Mouse (Mus musculus) intestine, embryonic 16.5 days (tissue): ENCODE results near the gene Fancd2. TPM values are rescaled to one million over a fixed set of nuclear protein-coding genes. Genes with fewer than 3 reads are reported as not detected.
A peak's percentile ranks its signal among the peaks of the same experiment; 100 is the strongest.

Experiments
- ATAC-seq: fragments of 200-750 bp; cut with Nextera tagmentation; 2 replicates; pipeline ENCODE4 v1.8.0; 2017; ENCODE audit warnings: moderate TSS enrichment, moderate library complexity
- H3K27ac ChIP-seq: fragments of 300-500 bp; sonication (generic); 2 replicates; pipeline ENCODE4 v1.5.1; 2014; ENCODE audit warnings: mild to moderate bottlenecking, low read length
- H3K27me3 ChIP-seq: fragments of 300-500 bp; sonication (generic); replicated peaks from 2 replicates; pipeline ENCODE4 v1.6.1; 2014; ENCODE audit warnings: low read length, control low read depth, mixed read lengths; ENCODE audit not compliant: control insufficient read depth, insufficient read depth
- H3K36me3 ChIP-seq: fragments of 300-500 bp; sonication (generic); 2 replicates; pipeline ENCODE4 v1.6.1; 2014; ENCODE audit warnings: low read length, control low read depth; ENCODE audit not compliant: control insufficient read depth, insufficient read depth
- H3K4me1 ChIP-seq: fragments of 300-500 bp; sonication (generic); 2 replicates; pipeline ENCODE4 v1.6.1; 2014; ENCODE audit warnings: low read length, control low read depth, mixed read lengths; ENCODE audit not compliant: control insufficient read depth, insufficient read depth
- H3K4me2 ChIP-seq: fragments of 300-500 bp; sonication (generic); 2 replicates; pipeline ENCODE4 v1.6.1; 2014; ENCODE audit warnings: low read depth, low read length, control low read depth
- H3K4me3 ChIP-seq: fragments of 300-500 bp; sonication (generic); 2 replicates; pipeline ENCODE4 v1.5.1; 2014; ENCODE audit warnings: mild to moderate bottlenecking, low read length
- H3K9ac ChIP-seq: fragments of 300-500 bp; sonication (generic); 2 replicates; pipeline ENCODE4 v1.6.1; 2014; ENCODE audit warnings: low read depth, low read length
- H3K9me3 ChIP-seq: fragments of 300-500 bp; sonication (generic); 2 replicates; pipeline ENCODE4 v1.6.1; 2016; ENCODE audit warnings: low read length, control low read depth; ENCODE audit not compliant: control insufficient read depth
- WGBS: fragments of 180-500 bp; shearing (Covaris S2); extraction: QIAGEN DNeasy Blood & Tissue Kit; methylation state at CpG from one replicate; pipeline ENCODE4 v1.1.7; 2014; 5-methylcytosine and 5-hydroxymethylcytosine counted together
- polyA plus RNA-seq: library from polyadenylated mRNA; unstranded; fragments of >200 nt; fragmentation: Nextera tagmentation; extraction: Ambion mirVana; gene quantifications from 2 replicates; pipeline ENCODE4 v1.2.1, GENCODE M21; 2015

Gene Fancd2
- polyA plus RNA-seq, 1 experiment from 2014 or later, result 7.0 TPM

GRCm38 (mm10) chr6:113600543-113601139, 69.2 kb downstream of the Fancd2 start, which contains the start of gene Fancd2os:
TSS of gene Fancd2os (minus strand) at chr6:113600715.
- H3K9me3 ChIP-seq, result no peaks in the 10 kb centered on the region
- H3K4me2 ChIP-seq, result no peak within 1 kb of the TSS
- 0 out of 2 replicates have a peak within 1 kb of the TSS, but pooled peaks have one; percentile 33 for H3K9ac ChIP-seq
- no peaks in the 10 kb centered on the region for H3K27me3 ChIP-seq
- H3K36me3 ChIP-seq, result no peaks in the 10 kb centered on the region
- no peak for ATAC-seq
- H3K4me3 ChIP-seq, result no peak within 1 kb of the TSS
- H3K4me1 ChIP-seq, result peaks cover 8% of the 10 kb centered on the region
- WGBS, result 37% methylated on average over 23 of the region's 23 CpGs
- H3K27ac ChIP-seq, result no peak within 1 kb of the TSS

DNA sequence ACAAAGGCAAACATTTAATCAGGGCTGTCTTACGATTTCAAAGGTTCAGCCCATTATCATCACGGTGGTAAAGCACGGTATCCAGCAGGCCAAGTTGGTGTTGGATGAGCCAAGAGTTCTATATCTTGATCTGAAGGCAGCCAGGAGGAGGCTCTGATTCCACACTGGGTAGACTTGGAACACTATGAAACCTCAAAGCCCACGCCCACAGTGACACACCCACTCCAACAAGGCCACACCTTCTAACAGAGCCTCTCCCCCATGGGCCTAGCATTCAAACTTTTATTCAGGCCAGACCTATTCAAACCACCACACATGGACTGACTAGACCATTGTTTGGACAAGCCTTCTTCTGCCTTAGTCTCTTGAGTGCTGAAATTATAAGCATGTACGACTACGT, 71.3 kb downstream of the Fancd2 start:
- H3K4me1 ChIP-seq, result peaks cover 13% of the 10 kb centered on the region
- WGBS, result 92% methylated on average over 6 of the region's 6 CpGs
- H3K4me2 ChIP-seq, result no peak overlapping the region
- H3K4me3 ChIP-seq, result no peak overlapping the region
- no peaks in the 10 kb centered on the region for H3K9me3 ChIP-seq
- no peaks in the 10 kb centered on the region for H3K36me3 ChIP-seq
- H3K27me3 ChIP-seq, result no peaks in the 10 kb centered on the region
- no peak overlapping the region for H3K27ac ChIP-seq
- no peak for ATAC-seq
- H3K9ac ChIP-seq, result no peak overlapping the region

GRCm38 (mm10) chr6:113603993-113604392, 72.5 kb downstream of the Fancd2 start:
- H3K36me3 ChIP-seq, result no peaks in the 10 kb centered on the region
- no peak overlapping the region; the same call in 1 of the 2 replicates for H3K27ac ChIP-seq
- 51% methylated on average over 12 of the region's 12 CpGs for WGBS
- H3K4me2 ChIP-seq, result peak overlapping the region; percentile 55
- ATAC-seq, result no peak
- no peaks in the 10 kb centered on the region for H3K9me3 ChIP-seq
- H3K27me3 ChIP-seq, result no peaks in the 10 kb centered on the region
- H3K4me1 ChIP-seq, result peaks cover 18% of the 10 kb centered on the region
- H3K9ac ChIP-seq, result peak overlapping the region; percentile 89
- H3K4me3 ChIP-seq, result peak overlapping the region; percentile 87

DNA sequence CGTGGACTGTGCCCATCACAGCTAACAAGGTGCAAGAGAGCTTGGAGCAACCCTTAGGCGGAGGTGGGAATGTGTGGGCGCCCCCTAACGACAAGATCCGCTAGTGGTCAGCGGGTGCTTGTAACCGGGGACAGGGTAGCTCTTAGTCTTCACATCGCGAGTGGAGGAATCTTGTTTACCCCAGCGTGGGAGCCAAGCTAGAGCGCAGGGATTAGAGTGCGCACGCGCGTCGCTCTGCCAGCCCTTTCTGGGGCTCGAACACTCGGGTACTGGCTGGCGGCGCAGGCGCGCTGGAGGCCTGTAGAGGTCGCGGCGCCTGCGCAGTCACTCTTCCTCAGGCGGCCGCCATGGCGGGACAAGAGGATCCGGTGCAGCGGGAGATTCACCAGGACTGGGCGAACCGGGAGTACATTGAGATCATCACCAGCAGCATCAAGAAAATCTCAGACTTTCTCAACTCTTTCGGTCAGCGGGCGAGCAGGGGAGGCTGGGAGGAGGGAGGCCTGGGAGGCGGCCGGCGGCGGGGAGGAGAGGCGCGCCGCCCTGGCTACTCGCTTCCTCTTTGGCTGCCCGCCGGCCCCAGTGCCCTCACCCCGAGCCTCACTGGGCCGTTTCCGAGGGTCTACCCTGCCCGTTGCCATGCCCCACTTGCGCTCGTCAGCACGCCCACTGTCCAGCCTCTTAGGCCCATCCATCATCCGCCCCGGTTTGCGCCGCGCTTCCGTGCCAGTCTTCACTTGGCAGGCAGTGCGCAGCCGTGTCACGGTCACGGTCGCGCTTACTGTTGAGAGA, 73.1 kb downstream of the Fancd2 start, which contains the start of gene Brk1:
Gene Brk1, plus strand, starts transcription at position 341 of the 792 bp plus-strand sequence.
- Histone ChIP-seq H3K4me2 (peak within 1 kb of the TSS; percentile 89), H3K27ac (peak within 1 kb of the TSS; percentile 66), H3K9ac (peak within 1 kb of the TSS; percentile 89), H3K4me1 (peaks cover 20% of the 10 kb centered on the region), H3K27me3 (no peaks in the 10 kb centered on the region), H3K9me3 (no peaks in the 10 kb centered on the region), H3K36me3 (no peaks in the 10 kb centered on the region), H3K4me3 (peak within 1 kb of the TSS; percentile 87)
- under 1% methylated on average over 63 of the region's 65 CpGs for WGBS
- peak; percentile 94 for ATAC-seq

DNA sequence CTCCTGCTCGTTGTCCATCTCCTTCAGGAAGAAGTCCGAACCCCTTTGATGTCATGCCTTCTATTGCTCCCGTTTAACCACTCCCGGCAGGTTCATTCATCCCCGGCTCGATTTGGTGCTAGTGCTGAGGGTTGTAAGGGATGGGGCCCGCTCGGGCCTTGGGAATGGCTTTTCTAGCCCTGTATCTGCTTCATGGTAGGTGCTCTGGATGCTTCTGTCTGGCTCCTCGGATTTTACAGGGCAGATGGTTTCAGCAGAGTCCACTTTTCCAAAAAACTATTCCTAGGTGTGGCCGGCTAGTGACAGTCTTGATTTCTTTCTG, 73.7 kb downstream of the Fancd2 start:
- Histone ChIP-seq H3K27me3 (no peaks in the 10 kb centered on the region), H3K4me1 (peaks cover 19% of the 10 kb centered on the region), H3K27ac (peak overlapping the region; percentile 66), H3K9ac (peak overlapping the region; percentile 89), H3K36me3 (no peaks in the 10 kb centered on the region), H3K9me3 (no peaks in the 10 kb centered on the region), H3K4me2 (peak overlapping the region; percentile 89), H3K4me3 (peak overlapping the region; percentile 87)
- ATAC-seq, result peak; percentile 16
- WGBS, result 2% methylated on average over 10 of the region's 10 CpGs

GRCm38 (mm10) chr6:113608871-113609270, 77.4 kb downstream of the Fancd2 start:
- Histone ChIP-seq H3K9ac (no peak overlapping the region), H3K4me3 (no peak overlapping the region), H3K27ac (no peak overlapping the region), H3K4me2 (no peak overlapping the region), H3K27me3 (no peaks in the 10 kb centered on the region), H3K9me3 (0 out of 2 replicates have a peak, but pooled peaks cover 3% of the 10 kb centered on the region), H3K4me1 (peaks cover 14% of the 10 kb centered on the region), H3K36me3 (peaks cover 4% of the 10 kb centered on the region)
- 56% methylated on average over 6 of the region's 6 CpGs for WGBS
- peak; percentile 39; the same call in 1 of the 2 replicates for ATAC-seq

DNA sequence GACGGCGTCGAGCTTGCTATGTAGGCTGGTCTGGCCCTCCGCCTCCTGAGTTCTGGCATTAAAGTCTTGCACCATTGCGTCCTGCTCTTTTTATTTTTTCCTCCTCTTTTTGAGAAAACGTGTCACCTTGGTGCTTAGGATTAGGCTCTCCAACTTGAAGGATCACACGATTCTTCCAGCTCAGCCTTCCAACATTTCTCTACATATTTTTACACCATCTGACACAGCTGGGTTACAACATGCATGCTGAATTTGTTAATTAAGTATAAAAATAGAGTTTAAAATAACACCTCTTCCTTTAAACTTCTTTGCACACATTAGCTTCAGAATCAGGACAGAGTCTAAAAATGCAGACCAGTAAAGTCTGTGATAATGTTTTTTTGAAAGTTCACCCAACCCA, 77.8 kb downstream of the Fancd2 start:
- 0 out of 2 replicates have a peak, but pooled peaks cover 3% of the 10 kb centered on the region for H3K9me3 ChIP-seq
- H3K4me2 ChIP-seq, result no peak overlapping the region
- 73% methylated on average over 7 of the region's 7 CpGs for WGBS
- no peak overlapping the region for H3K27ac ChIP-seq
- peaks cover 7% of the 10 kb centered on the region for H3K36me3 ChIP-seq
- H3K4me3 ChIP-seq, result no peak overlapping the region
- peaks cover 14% of the 10 kb centered on the region for H3K4me1 ChIP-seq
- no peak overlapping the region for H3K9ac ChIP-seq
- H3K27me3 ChIP-seq, result no peaks in the 10 kb centered on the region
- no peak for ATAC-seq

- H3K27me3 ChIP-seq, result no peaks in the 10 kb centered on the region
- 87% methylated on average over 8 of the region's 8 CpGs for WGBS
- H3K4me1 ChIP-seq, result 0 out of 2 replicates have a peak, but pooled peaks cover 7% of the 10 kb centered on the region
- H3K9ac ChIP-seq, result no peak overlapping the region
- H3K9me3 ChIP-seq, result 0 out of 2 replicates have a peak, but pooled peaks cover 3% of the 10 kb centered on the region
- ATAC-seq, result no peak
- H3K4me3 ChIP-seq, result no peak overlapping the region
- H3K36me3 ChIP-seq, result peaks cover 21% of the 10 kb centered on the region
- no peak overlapping the region for H3K4me2 ChIP-seq
- no peak overlapping the region for H3K27ac ChIP-seq
Measured at GRCm38 (mm10) chr6:113612258-113612969, 80.9 kb downstream of the Fancd2 start.

DNA sequence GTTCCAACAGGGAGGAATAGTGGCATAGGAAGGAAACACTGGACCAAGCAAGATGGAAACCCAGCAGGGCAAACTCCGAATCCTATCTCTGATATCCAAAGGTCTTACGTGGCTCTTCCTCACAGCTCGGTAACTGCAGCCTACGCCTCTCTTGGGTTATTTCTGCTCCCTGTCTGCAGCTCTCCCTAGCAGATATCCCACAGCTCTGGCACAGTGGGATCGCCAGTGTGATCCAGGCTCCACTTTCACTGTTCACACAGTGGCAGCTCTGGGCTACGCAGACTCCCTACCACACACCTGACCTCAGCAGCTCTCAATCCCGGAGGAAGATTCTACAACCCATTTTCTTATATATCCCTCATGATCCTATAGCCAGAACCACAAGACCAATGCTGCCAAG, 82.7 kb downstream of the Fancd2 start:
- Histone ChIP-seq H3K4me2 (no peak overlapping the region), H3K36me3 (peaks cover 21% of the 10 kb centered on the region), H3K27me3 (no peaks in the 10 kb centered on the region), H3K4me3 (no peak overlapping the region), H3K27ac (no peak overlapping the region), H3K9me3 (0 out of 2 replicates have a peak, but pooled peaks cover 3% of the 10 kb centered on the region), H3K9ac (no peak overlapping the region), H3K4me1 (0 out of 2 replicates have a peak, but pooled peaks cover under 1% of the 10 kb centered on the region)
- no peak for ATAC-seq
- WGBS, result 98% methylated on average over 7 of the region's 7 CpGs
